Mouse (Mus musculus): Measurements from ENCODE around the gene 4930505A04Rik.
A peak's percentile ranks its signal among the peaks of the same experiment; 100 is the strongest.
"Not testable (repeated sequence)": the region's sequence is repeated elsewhere in the genome, so short reads cannot be mapped to it uniquely, and the experiment has no call there.

Gene 4930505A04Rik

GRCm38 (mm10) chr11:30471751-30472593 is at the start of gene 4930505A04Rik:
Gene 4930505A04Rik (minus strand): TSS chr11:30471827.
- peak; percentile 82 for DNase-seq (ENCODE audit: low spot score)

GRCm38 (mm10) chr11:30517133-30517532 is 45.5 kb upstream of the 4930505A04Rik start:
- DNase-seq (ENCODE audit: low spot score), result no peak

GRCm38 (mm10) chr11:30508178-30508577 is 36.6 kb upstream of the 4930505A04Rik start:
- no peak for DNase-seq (ENCODE audit: low spot score)

GRCm38 (mm10) chr11:30498738-30499355 is 27.2 kb upstream of the 4930505A04Rik start:
- DNase-seq (ENCODE audit: low spot score), result no peak

GRCm38 (mm10) chr11:30497151-30497550 is 25.5 kb upstream of the 4930505A04Rik start:
- no peak for DNase-seq (ENCODE audit: low spot score)

GRCm38 (mm10) chr11:30491515-30492260 is 20.1 kb upstream of the 4930505A04Rik start:
- no peak for DNase-seq (ENCODE audit: low spot score)

- no peak for DNase-seq (ENCODE audit: low spot score)
Measured at GRCm38 (mm10) chr11:30488183-30488582, 16.6 kb upstream of the 4930505A04Rik start.

- no peak for DNase-seq (ENCODE audit: low spot score)
Measured at GRCm38 (mm10) chr11:30483286-30483685, 11.7 kb upstream of the 4930505A04Rik start.

GRCm38 (mm10) chr11:30471187-30471586 is 440 bp downstream of the 4930505A04Rik start:
- no peak for DNase-seq (ENCODE audit: low spot score)

- no peak for DNase-seq (ENCODE audit: low spot score)
Measured at GRCm38 (mm10) chr11:30454331-30454730, 17.3 kb downstream of the 4930505A04Rik start.

GRCm38 (mm10) chr11:30448126-30448525 is 23.5 kb downstream of the 4930505A04Rik start:
- DNase-seq (ENCODE audit: low spot score), result no peak

- no peak for DNase-seq (ENCODE audit: low spot score)
Measured at GRCm38 (mm10) chr11:30447561-30447960, 24.1 kb downstream of the 4930505A04Rik start.

- DNase-seq (ENCODE audit: low spot score), result not testable (repeated sequence)
Measured at GRCm38 (mm10) chr11:30444192-30444905, 27.3 kb downstream of the 4930505A04Rik start.

GRCm38 (mm10) chr11:30443746-30444145 is 27.9 kb downstream of the 4930505A04Rik start:
- no peak for DNase-seq (ENCODE audit: low spot score)

- no peak for DNase-seq (ENCODE audit: low spot score)
Measured at GRCm38 (mm10) chr11:30433256-30433950, 38.2 kb downstream of the 4930505A04Rik start.

- DNase-seq (ENCODE audit: low spot score), result no peak
Measured at GRCm38 (mm10) chr11:30405581-30405980, 66.0 kb downstream of the 4930505A04Rik start.

- DNase-seq (ENCODE audit: low spot score), result no peak
Measured at GRCm38 (mm10) chr11:30404619-30405200, 66.9 kb downstream of the 4930505A04Rik start.

- DNase-seq (ENCODE audit: low spot score), result no peak
Measured at GRCm38 (mm10) chr11:30394351-30394750, 77.3 kb downstream of the 4930505A04Rik start.

- DNase-seq (ENCODE audit: low spot score), result no peak
Measured at GRCm38 (mm10) chr11:30383076-30383475, 88.6 kb downstream of the 4930505A04Rik start.

Measured in ovary, postnatal 36 days (tissue).